Mouse (Mus musculus) embryo, embryonic 10 days (tissue): ENCODE data around the gene Nat14.

ENCODE experiments used
- DNase-seq: peaks from one replicate; pipeline ENCODE4 v3.0.0-alpha.2; 2015; ENCODE audit warnings: low spot score

The Nat14 gene

DNA sequence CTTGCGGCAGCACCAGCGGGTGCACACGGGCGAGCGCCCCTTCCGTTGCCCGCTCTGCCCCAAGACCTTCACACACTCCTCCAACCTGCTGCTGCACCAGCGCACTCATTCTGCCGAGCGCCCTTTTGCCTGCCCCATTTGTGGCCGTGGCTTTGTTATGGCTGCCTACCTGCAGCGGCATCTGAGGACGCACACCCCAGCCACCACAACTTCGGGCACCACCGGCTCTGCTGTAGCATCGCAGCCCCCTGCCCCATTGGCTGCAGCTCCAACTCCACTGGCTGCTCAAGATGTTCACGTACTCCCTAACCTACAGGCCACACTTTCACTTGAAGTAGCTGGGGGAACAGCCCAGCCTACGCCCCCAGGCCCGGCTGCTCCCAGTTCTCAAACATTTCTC lies 1.3 kb upstream of the Nat14 start:
- DNase-seq: no peak

DNA sequence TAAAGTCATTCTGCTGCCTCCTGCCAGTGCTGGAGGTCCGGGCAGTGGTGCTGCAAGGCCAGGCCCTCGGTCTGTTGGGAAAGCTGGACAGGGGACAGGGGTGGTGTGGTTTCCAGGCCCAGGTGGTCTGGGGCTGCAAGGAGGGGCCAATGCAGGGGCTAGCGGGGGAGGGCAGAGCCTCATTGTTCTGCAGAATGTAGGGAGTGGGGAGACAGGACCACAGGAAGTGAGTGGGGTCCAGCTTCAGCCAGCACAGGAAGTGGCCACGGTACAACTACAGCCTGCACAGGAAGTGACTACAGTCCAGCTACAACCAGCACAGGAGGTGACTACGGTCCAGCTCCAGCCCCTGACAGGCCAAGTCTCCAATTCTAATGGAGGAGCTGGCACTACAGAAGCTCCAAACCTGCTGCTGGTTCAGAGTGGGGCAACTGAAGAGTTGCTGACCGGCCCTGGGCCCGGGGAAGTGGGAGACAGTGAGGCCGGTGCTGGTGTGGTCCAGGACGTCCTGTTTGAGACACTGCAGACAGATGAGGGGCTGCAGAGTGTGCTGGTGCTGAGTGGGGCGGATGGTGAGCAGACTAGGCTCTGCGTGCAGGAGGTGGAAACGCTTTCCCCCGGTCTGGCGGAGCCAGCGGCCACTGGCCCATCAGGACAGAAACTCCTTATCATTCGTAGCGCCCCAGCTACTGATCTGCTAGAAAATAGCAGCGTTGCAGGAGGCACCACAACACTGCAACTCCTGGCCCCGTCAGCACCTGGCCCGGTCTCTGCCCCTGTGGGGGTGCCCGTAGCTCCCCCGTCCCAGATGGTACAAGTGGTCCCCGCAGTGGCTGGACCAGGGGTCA lies 628 bp upstream of the Nat14 start:
- DNase-seq: no peak

DNA sequence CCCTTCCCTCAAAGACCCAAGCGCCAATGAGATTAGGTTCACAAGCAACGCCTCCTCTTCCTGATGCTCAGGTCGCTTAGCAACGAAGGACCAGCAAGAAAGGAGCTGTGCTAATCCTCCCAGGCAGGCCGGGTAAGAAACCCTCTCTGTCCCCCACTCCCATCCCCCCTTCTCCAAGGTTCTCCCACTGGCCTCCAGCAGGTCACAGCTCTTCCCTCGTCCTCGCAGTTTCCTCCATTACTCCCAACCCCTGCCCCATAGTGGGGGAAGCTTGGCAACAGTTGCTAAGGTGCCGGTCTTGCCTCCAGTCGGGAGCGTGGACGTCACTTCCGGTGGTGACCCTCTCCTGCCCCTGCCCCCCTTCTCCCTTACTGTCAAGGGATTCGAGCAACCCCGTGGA lies 680 bp downstream of the Nat14 start:
- peak; percentile 92 for DNase-seq

DNA sequence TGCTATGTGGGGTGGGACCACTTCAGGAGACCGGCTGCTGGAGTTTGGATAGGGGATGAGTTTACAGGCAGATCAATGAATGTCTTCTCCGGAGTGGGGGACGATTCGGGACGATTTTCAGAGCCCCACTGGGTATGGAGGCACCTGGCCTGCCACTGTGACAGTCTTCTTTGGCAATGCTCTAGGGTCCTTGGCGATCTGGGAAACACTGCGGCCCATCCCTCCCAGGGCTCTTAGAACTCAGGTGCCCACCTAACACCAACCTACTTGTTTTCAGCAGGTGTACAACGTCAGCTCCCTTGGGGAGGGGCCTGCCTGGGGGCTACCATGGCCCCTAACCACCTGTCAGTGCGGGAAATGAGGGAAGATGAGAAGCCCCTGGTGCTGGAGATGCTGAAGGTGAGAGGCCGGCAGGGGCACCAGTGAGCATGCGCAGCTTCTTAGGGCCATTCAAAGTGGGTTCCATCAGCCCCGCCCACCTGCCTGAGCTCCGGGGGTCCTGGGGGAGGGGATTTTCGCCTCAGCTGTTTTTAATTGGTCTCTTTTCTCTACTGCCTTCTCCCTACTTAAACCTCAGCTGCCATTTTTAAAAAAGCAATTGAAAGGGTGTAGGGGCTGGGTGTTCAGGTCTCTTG lies 1.2 kb downstream of the Nat14 start:
- DNase-seq: peak; percentile 89

DNA sequence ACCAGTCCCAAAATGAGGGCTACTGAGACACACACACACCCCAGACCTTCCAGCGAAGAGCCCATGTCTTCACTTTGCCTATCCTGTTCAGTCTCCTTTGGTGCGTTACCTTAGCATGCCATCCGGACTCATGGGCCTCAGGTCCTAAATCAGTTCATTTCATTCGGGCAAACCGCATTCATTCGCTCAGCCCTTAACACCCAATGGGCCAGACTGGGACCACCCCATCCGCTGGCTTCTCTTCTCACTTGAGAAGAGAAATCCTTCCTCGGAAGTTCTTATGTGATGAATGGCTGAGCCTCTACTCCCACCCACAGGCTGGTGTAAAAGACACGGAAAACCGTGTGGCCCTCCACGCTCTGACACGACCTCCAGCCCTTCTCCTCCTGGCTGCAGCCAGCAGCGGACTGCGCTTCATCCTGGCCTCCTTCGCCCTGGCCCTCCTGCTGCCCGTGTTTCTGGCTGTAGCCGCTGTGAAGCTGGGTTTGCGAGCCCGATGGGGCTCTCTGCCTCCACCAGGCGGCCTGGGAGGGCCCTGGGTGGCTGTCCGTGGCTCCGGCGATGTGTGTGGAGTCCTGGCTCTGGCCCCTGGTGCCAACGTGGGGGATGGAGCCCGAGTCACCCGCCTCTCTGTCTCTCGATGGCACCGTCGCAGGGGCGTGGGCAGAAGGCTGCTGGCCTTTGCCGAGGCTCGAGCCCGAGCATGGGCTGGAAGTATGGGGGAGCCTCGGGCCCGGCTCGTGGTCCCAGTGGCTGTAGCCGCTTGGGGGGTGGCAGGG lies 1.9 kb downstream of the Nat14 start:
- DNase-seq: peak; percentile 58

DNA sequence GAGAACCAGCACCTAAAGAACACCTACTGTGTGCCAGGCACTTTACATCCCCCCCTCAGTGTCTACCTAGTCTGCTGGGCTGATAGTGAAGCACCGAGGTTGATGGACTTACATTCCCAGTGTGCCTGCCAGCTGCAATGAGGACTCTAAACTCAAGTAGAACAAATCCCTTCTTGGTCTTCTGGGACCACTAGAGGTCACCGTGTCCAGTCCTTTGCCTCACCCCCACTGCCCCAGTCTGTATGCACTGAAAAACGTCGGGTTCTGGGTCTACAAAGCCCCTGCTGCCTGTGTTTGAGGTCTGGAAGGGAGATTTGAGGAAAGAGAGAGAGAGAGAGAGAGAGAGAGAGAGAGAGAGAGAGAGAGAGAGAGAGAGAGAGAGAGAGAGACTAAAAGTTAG lies 2.7 kb downstream of the Nat14 start:
- peak; percentile 46 for DNase-seq

DNA sequence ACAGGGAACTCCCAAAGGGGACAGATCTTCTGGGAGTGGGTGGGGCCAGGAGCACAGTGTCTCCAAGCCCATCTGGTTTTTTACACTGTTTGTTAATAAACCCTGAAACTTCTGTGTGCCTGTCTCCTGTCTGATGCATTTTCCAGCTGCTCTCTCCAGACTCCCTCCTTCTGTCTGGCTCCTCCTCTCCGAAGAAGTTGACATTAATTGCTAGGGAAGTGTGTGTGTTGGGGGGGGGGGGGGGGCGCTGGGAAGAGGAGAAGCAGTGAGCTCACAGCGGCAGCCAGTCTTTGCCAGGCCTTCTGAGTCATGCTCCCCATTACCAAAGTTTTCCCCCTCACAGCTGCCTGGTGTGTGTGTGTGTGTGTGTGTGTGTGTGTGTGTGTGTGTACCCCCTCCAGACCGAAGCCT lies 3.1 kb downstream of the Nat14 start:
- DNase-seq: peak; percentile 68

DNA sequence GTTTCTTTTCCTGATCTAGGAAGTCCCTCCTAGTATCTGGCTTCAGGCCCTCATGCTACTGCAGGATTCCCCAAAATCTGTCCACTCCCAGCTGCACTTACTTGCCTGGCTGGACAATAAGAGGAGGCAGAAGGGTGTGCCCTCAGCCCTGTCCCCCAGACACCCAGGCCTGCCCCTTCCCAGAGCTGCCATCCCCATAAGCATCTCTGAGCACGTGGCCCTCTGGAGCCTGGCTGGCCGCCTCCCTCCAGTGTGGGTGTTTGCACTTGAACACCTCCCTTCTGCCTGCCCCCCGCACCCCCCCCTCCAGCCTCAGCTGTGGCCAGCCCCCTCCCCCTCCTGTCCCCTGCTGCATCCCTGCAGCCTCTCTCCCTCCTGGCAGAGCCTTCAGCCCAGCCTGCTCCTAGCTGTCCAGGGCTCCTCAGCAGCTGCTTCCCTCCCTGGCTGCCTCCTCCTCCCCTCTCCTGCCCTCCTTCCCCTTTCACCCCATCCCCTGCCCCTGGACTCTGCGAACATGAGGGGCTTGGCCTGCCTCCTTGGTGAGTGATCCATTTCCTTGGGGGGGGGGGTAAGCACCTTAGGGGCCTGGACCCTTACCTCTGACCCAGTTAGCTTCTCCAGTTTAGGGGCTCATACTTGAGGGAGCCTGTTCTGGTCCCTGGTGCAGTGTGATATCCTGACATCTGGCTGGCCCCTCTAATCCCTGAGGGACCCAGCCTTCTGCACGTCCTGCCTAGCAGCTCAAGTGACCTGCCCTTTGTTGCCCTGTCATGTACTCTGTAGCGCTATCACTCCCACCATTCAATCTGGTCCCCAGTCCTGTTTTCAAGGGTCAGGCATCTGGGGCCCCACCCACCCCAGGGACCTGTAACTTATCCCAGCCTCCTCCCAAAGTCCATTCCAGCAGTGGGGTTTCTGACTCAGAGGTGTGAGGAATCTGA lies 3.9 kb downstream of the Nat14 start, which contains the start of gene Ssc5d:
Gene Ssc5d, plus strand, starts transcription at position 345 of the 941 bp plus-strand sequence.
- peak; percentile 68 for DNase-seq

DNA sequence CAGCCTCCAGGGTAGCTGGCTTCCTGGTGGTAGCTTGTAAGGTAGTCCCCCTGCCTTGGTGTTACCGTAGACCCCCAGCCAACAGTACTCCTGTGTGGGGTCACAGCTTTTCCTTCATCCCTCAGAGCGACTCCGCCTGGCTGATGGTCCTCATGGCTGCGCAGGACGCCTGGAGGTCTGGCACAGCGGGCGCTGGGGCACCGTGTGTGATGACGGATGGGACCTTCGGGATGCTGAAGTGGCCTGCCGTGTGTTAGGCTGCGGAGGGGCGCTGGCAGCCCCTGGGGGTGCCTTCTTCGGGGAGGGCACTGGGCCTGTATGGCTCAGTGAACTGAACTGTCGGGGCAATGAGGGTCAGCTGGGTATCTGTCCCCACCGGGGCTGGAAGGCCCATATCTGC lies 5.0 kb downstream of the Nat14 start:
- no peak for DNase-seq

DNA sequence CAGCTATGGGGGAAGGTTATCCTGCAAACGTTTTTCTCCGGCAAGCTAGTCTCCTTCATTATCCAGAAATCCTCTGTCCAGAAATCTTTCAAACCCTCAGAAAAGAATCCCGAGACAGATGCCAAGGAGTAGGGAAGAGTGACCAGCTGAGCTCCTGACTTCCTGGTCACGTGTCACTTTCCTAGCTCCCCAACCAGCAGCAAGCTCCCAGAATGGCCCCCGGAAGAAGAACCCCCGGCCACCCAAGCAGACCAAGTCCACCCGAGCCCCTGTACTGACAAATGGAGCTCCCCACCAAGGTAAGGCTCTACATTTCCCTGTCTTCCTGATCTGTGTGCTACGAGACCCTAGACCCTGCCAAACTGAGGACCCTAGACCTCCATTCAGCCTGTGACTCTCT lies 5.9 kb downstream of the Nat14 start:
- DNase-seq: no peak

DNA sequence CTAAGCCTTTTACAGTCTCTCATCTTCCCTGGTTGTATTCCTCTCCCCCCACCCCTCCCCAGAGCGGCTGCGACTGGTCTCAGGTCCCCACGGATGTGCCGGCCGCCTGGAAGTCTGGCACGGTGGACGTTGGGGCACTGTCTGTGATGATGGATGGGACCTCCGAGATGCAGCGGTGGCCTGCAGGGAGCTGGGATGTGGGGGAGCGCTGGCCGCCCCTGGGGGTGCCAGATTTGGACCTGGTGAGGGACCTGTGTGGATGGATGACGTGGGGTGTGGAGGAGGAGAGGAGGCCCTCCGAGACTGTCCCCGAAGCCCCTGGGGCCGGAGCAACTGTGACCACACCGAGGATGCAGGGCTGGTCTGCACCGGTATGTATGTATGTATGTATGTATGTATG lies 6.5 kb downstream of the Nat14 start:
- no peak for DNase-seq

DNA sequence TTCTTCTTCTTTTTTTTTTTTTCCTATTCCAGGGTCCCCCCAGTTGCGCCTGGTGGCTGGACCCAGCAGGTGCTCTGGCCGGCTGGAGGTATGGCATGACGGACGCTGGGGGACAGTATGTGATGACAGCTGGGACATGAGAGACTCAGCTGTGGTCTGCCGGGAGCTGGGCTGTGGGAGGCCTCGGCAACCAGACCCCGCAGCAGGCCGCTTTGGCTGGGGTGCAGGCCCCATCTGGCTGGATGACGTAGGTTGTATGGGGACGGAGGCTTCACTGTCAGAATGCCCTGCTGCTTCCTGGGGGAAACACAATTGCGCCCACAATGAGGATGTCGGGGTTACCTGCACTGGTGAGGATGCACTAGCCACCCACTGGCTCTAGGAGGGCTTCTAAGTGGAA lies 11.3 kb downstream of the Nat14 start:
- DNase-seq: no peak

DNA sequence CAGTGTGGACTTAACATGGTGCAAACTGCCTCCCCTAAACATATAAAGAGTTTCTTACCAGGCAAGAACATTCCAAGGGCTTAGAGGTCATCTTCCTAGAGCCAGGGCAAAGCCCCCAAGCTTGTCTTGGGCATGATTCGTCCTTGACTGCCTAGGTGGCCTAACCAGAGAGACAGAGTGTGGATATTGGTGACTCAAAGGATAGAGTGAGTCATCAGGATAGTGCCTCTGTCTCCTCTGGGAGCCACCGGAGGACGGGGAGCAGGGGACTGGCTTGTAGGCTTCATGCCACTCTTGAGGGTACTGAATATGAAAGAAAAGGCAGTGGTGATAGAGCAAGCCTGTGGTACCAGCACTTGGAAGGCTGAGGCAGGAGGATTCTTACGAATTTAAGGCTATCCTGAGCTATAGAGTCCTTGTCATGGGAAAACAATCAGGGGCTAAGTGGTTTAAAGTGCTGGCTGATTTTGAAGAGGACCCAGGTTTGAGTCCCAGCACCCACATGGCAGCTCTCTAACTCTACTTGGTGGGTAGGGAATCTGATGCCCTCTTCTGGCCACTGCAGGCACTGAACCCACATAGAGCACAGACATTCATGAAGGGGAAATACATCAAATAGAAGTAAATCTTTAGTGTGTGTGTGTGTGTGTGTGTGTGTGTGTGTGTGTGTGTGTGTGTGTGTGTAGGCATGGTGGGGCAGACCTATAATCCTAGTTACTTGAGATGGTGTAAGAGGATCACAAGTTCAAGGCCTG lies 12.5 kb downstream of the Nat14 start:
- no peak for DNase-seq

DNA sequence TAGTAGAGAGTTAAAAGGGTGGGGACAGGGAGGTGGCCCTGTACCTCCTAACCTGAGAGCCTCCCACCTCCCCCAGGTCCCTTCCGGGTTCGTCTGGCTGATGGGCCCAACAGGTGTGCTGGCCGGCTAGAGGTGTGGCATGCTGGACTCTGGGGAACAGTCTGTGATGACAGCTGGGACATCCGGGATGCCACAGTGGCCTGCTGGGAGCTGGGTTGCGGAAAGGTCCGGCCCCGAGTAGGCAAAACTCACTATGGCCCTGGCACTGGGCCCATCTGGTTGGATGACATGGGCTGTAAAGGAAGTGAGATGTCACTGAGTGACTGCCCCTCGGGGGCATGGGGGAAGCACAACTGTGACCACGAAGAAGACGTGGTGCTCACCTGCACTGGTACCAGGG lies 15.0 kb downstream of the Nat14 start:
- no peak for DNase-seq

DNA sequence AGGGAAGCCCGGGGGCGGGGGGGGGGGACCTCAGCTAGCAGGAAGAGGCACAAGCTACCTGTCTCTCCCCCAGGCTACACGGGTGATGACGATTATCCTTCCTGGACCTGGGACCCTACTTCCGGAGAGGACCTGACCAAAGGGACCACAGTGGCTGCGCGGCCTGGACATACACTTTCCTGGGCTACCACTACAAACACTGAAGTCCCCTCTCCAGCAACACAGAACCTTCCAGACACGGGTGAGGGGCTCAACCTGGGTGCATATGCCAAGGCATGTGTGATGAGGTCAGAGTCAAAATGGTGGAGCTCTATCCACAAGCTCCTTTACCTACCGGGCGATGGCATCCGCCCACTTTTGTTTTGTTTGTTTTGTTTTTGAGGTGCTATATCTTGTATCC lies 15.6 kb downstream of the Nat14 start:
- no peak for DNase-seq

DNA sequence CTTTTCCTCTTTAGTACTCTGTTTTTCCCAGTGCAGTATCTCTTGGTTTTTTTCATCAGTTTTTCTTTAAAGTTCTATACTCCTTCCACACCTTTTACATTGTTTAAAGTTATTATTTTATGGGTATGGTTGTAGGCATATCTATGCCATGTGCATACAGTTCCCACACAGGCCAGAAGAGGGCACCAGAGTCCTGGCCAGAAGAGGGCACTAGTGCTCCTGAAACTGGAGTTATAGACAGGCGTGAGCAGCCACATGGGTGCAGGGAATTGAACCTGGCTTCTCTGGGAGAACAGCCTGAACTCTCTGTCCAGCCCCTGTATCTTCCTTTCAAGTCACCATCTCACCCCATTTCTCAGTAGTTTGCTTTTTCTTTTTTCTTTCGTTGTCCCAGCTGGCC lies 16.6 kb downstream of the Nat14 start:
- peak; percentile 80 for DNase-seq

DNA sequence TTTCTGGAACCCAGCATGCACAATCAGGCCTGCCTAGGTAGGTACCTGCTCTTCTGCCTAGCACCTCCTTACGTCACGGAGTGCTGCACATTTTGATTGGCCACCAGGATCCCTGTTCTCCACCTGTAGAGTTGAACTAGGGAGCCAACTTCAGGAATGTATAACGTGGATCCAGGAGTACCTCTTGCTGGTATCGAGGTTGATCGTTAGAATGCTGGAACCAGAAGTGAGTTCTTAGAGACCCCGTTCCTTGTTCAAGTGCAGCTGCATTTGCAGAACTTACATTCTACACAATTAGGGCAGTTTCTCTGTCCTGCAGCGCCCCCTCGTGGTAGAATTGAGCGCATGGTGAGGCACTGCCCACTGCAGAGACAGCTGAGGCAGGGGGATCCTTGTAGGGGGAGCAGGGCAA lies 18.2 kb downstream of the Nat14 start:
- DNase-seq: peak; percentile 87

DNA sequence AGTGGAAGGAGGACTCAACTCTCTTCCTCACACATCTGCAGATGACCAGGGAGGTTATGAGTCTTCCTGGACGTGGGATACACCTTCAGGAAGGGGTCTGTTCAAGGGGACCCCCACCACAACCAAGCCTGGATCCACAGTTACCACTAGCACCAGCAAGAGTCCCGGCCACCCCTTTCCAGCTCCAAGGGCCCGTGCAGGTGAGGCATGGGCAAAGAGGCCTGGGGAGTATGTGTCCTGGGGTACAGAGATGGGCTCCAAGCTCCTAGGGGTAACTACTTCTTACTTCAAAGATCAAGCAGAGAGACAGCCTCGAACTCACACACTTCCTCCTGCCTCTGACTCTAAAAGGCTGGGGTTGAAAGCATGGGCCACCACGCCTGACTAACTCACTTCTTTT lies 20.8 kb downstream of the Nat14 start:
- no peak for DNase-seq

DNA sequence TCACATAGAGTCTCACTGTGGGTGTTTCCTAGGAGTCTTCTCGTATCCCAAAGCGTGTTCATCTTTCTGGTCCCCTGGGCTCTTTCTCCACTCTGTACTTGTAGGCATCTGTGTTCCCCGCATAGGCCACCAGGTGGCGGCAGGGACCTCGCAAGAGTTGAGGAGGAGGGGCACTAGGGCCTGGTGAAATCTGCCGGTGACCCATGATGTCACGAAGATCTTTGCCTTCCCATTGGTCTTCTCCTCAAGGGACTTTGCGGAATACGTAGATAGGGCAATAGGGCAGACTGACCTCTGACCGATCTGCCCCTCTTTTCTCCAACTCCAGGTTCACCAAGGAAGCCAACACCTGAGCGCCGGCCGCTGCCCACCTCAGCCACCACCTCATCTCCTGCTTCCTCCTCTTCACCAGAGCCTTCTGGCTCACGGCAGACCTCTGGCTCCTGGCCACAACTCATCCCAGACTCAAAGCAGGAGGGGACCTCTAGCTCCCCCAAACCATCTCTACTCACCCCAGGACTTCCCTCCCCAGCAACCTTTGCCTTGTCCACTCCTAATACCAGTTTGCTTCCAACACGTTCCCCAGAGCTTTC lies 21.5 kb downstream of the Nat14 start:
- DNase-seq: peak; percentile 95

DNA sequence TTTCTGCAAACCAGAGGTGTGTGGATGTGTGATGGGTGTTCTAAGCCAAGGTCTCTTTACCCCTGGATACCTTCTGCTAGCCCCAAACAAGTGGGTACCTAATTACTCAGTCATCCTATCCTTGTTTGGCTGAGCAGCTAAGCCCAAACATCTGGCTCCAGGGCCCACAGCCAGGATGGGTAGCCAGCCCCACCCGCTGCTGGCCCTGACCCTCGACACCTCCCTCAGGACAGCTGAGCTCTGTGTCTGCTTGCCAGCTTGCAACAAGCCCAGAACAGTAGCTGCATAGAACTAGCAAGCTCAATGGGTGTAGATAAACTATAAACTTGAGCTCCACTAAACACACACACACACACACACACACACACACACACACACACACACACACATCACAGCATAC lies 26.0 kb downstream of the Nat14 start:
- DNase-seq: no peak

DNA sequence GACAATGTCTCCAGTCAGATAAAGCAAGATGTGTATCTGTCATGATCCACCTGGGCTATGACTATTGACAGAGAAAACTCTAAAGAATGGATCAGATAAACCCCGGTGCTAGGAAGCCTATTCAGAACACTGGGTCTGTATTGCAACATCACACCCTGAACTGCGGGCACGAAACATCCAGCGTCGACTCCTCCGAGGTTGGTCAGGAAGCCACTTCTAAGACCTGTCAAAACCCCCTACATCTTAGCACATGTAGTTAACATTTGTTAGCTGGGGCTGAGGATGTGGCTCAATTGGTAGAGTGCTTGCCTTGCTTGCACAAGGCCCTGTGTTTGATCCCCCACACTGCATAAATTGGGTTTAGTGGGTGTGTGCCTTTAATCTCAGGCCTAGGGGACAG lies 26.6 kb downstream of the Nat14 start:
- DNase-seq: no peak
